Mouse (Mus musculus) T-cell, adult 2 months (primary cell): ENCODE results near the gene Pced1b.
"Not testable (repeated sequence)": the region's sequence is repeated elsewhere in the genome, so short reads cannot be mapped to it uniquely, and the experiment has no call there.

Experiments
- DNase-seq: peaks from one replicate; pipeline ENCODE4 v3.0.0; 2022; ENCODE audit warnings: low spot score

Pced1b gene

GRCm38 (mm10) chr15:97372611-97373131 is 125.8 kb downstream of the Pced1b start:
- DNase-seq = peak; percentile 72

DNA sequence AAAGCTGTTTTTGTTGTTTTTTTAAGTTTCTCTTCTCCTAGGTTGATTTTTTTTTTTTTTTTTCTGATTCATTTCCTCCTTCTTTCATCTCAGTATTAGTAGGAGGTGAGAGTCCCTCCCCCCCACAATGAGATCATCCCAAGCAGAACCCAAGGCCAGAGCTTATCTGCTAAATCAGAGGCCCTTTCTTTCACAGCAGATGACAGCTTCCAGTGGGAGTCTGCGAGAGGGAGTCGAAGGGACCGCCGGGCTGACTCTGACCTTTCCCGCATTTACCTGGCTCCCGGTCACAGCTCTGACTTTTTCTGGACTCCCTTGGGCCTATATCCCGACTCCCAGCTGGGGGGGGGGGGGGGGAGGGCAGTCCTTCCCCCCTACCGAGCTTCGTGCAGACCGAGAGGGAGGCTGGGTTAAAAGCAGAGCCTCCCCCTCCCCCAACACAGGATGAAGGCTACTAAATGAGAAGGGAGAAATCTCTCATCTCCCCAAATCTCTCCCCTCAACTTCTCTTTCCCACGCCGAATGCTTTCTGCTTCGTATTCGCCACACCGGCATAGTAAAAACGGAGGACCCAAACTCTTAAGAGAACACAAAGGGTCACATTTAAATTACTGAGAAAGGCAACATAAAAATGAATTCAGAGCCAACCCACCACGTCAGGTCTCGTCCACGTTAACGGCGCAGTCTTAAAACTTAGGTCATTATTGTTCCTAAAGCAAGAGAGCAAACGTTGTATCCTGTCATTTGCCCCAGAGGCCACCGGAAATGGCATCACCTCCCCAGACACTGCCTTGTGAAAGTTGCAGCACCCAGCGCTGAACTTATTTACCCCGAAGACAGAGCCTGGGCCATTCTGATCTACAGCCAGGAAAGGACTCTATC is 126.5 kb downstream of the Pced1b start:
- DNase-seq = peak; percentile 92

- no peak for DNase-seq
Observed at GRCm38 (mm10) chr15:97374085-97374844, 127.4 kb downstream of the Pced1b start.

DNA sequence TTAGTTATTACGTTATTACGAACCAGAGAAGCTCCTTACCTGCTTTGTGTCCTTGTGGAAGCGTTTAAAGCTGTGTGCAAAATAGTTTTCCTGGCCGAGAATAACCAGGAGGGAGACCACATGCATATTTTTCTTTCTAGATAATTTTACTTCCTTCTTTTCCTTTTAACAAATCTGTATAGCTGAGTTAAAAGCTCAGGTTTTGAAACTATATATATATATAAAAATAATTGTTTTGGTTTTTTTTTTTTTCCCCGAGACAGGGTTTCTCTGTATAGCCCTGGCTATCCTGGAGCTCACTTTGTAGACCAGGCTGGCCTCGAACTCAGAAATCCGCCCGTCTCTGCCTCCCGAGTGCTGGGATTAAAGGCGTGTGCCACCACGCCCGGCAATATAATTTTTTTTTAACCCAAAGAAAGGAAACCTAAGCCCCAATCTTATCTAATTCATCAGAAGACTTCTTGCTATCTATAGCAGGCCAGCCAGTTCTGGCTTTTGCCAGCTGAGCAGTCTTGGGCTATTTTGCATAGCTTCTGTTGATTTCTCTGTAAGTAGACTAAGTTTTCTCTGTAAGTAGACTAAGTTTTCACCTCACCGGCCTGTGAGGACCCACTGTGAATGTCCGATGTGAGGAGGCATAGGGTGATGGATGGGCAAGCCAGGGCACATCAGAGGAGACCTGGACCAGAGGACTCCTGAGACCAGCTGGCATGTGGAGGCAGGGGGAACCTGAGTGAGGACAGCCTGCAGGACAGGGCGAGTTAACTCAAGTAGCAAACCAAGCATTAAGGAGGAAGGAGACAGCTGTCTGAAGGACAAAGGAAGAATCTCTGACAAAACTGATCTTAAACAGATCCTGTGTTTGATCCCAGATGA is 128.2 kb downstream of the Pced1b start:
- DNase-seq = no peak

DNA sequence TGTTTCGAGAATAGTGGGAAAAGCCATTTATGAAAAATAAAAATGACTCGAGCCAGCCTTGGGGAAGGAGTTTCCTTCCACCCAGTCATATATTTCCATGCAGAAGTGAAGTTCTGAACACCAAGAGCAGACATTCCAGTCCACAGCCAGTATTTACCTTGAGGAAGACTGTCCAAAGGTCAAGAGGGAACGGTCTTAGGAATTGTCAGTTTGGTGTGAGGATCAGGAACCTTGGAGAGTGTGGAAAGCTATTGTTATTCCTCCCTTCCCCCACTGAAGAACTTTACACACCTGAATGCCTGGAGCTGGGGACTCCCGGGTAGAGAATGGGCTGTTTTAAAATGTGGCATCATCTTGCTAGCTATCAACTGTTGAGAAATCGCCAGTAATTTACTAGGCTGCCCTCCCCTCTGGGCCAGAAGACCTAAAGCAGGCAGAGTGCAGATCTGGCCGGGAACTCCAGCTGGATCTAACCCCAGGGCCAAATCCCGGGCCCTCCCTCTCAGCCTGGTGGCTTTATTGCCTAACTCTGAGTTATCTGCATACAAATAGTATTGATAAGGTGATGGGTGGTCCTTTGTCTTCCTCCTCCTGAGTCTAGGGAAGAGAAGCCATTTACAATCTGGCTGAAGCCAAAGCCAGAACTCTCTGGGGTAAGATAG is 129.3 kb downstream of the Pced1b start:
- no peak for DNase-seq

DNA sequence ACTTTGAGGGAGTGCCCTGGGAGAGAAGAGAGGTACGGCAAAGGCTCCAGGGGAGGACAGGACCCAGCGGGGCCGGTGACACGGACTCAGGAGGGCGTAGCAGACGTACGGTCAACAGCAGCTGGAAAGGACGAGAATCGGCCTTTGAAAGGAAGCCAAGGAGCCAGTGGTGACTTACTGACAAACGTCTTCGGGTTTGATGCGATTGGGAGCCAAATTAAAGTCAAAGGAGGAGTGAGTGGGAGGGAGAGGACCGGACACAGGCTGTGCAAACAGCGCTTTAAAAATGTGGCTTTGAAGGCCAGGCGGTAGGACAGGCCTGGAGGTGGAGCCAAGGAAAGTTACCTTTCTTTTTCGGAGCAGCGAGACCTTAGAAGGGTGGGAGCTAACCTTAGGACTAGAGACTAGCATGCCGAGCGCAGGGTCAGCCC is 129.9 kb downstream of the Pced1b start:
- DNase-seq = peak; percentile 43

- no peak for DNase-seq
Observed at GRCm38 (mm10) chr15:97378061-97378460, 131.2 kb downstream of the Pced1b start.

- no peak for DNase-seq
Observed at GRCm38 (mm10) chr15:97379489-97380304, 132.8 kb downstream of the Pced1b start.

GRCm38 (mm10) chr15:97382567-97382966 is 135.7 kb downstream of the Pced1b start:
- no peak for DNase-seq

- no peak for DNase-seq
Observed at GRCm38 (mm10) chr15:97383523-97384141, 136.7 kb downstream of the Pced1b start.

GRCm38 (mm10) chr15:97384170-97385018 is 137.5 kb downstream of the Pced1b start:
- DNase-seq = no peak

DNA sequence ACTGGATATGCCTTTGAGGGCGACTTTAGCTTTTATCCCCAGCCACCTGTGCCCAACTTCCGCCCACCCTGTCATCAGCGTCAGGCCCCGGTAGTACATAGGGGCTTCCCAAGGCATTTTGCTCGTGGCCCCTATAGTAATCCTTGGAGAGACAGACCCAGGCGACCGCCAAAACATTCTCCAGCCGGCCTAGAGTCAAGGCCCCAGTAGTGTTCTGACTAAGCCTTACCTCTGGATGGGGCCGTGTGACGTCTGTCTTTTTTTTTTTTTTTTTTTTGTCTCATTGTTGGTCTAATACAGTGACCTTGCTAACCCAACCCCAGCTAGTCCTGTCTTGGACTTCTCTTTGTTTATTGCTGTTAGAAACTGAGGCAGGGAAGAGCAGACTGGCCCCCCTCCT is 138.3 kb downstream of the Pced1b start:
- DNase-seq = not testable (repeated sequence)

- no peak for DNase-seq
Observed at GRCm38 (mm10) chr15:97387793-97388192, 140.9 kb downstream of the Pced1b start.

GRCm38 (mm10) chr15:97389577-97389976 is 142.7 kb downstream of the Pced1b start:
- DNase-seq = peak; percentile 74

- DNase-seq = peak; percentile 54
Observed at GRCm38 (mm10) chr15:97390778-97391177, 143.9 kb downstream of the Pced1b start.

DNA sequence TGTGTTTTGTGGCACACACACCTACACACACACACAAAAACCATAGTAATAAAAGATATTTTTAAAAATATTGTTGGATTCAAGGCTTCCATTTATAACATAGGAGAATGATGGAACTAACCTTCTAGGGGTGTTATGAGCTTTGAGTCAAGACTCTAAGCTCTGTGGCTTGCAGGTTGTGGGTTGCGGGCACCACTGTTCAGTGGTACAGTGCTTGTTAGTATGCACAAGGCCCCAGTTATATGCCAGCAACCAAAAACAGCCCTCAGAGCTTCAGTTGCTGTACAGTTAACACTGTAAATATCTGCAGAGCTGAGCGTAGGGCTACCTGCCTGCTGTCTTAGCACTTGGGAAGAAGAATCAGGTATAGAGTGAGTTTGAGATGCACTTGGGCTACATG is 144.5 kb downstream of the Pced1b start:
- peak; percentile 66 for DNase-seq

GRCm38 (mm10) chr15:97394561-97394960 is 147.7 kb downstream of the Pced1b start:
- no peak for DNase-seq

- no peak for DNase-seq
Observed at GRCm38 (mm10) chr15:97396586-97397299, 149.8 kb downstream of the Pced1b start.
